9 mouse cellular contexts compared by ENCODE assay signal in the genomic region with DNA sequence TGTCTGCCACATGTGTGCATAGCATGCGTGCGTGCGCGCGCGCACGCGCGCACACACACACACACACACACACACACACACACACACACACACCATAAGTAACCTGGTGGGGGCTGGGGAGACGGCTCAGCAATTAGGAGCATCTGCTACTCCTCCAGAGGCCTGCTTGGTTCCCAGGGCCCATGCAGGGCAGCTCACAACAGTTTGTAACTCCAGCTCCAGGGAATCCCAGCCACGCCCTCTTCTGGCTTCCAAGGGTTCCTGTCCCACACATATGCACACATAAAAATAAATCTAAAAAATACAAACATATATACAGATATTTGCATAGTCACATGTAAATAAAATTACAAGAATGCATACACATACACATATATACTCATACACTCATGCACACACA. TPM values are rescaled to one million over a fixed set of nuclear protein-coding genes. Genes with fewer than 3 reads are reported as not detected.
DNase-seq lines count a peak whose midpoint lies in the region; ATAC-seq and TF ChIP-seq lines count a peak whose summit lies in the region.
"Had no signal": no experiment of that assay in that cellular context is flagged by ENCODE, and none has a peak within 500 bp of the region (broad histone marks: within the 10 kb centered on the region; RNA-seq: fewer than 3 reads in every experiment).

No protein-coding gene starts in this region.

- intact Hi-C loops in heart, postnatal 10 days (cut with DNase I), result no loop called here

- no peak for ATAC-seq in heart, embryonic 11.5 days (replicated peaks; ENCODE audit: insufficient number of reproducible peaks, low FRiP score, low TSS enrichment)
- ATAC-seq in heart, postnatal 0 days (ENCODE audit: insufficient read depth, low read depth), result no peak
- no peak for ATAC-seq in midbrain, embryonic 13.5 days
- no peak for ATAC-seq in megakaryocyte progenitor cell, adult 5-6 weeks (replicated peaks; ENCODE audit: poor library complexity)

- peaks cover 35% of the 10 kb centered on the region for H3K4me1 ChIP-seq in heart, embryonic 11.5 days (ENCODE audit: control insufficient read depth, insufficient read depth, low read length)
- H3K4me1 ChIP-seq in heart, postnatal 0 days (ENCODE audit: control insufficient read depth, insufficient read depth), result peaks cover 14% of the 10 kb centered on the region
- peaks cover 25% of the 10 kb centered on the region for H3K4me1 ChIP-seq in midbrain, embryonic 13.5 days (replicated peaks)

- WGBS in heart, embryonic 11.5 days (ENCODE audit: insufficient replicate concordance), result 84% methylated on average over 11 of the region's 11 CpGs
- WGBS in heart, postnatal 0 days, result 77% methylated on average over 11 of the region's 11 CpGs
- WGBS in midbrain, embryonic 13.5 days, result 88% methylated on average over 11 of the region's 11 CpGs

- H3K9me3 ChIP-seq in heart, embryonic 11.5 days (replicated peaks; ENCODE audit: control insufficient read depth, low read length), result no peaks in the 10 kb centered on the region
- H3K9me3 ChIP-seq in heart, postnatal 0 days (replicated peaks; ENCODE audit: control insufficient read depth, low read length), result no peaks in the 10 kb centered on the region
- no peaks in the 10 kb centered on the region for H3K9me3 ChIP-seq in midbrain, embryonic 13.5 days

- peak overlapping the region; percentile 83 for H3K4me2 ChIP-seq in heart, embryonic 11.5 days
- peak overlapping the region; percentile 77 for H3K4me2 ChIP-seq in heart, postnatal 0 days (ENCODE audit: low read depth, low read length)
- peak overlapping the region; percentile 83 for H3K4me2 ChIP-seq in midbrain, embryonic 13.5 days (replicated peaks)

- TF ChIP-seq CTCF in heart, postnatal 0 days (IDR thresholded peaks at IDR 0.05; ENCODE audit: low read depth), result no peak

- H3K9ac ChIP-seq in heart, embryonic 11.5 days (ENCODE audit: low read depth, low read length), result peak overlapping the region; percentile 91; the same call in 1 of the 2 replicates
- H3K9ac ChIP-seq in heart, postnatal 0 days (replicated peaks; ENCODE audit: low read depth, low read length), result peak overlapping the region; percentile 88; the same call in 1 of the 2 replicates
- H3K9ac ChIP-seq in midbrain, embryonic 13.5 days (replicated peaks), result no peak overlapping the region

- TF ChIP-seq EP300 in heart, postnatal 0 days (IDR thresholded peaks at IDR 0.05; ENCODE audit: low read depth), result no peak

- H3K27ac ChIP-seq in heart, embryonic 11.5 days (ENCODE audit: low read depth, low read length), result no peak overlapping the region
- H3K27ac ChIP-seq in heart, postnatal 0 days (ENCODE audit: low read depth), result peak overlapping the region; percentile 92; the same call in 1 of the 2 replicates
- no peak overlapping the region for H3K27ac ChIP-seq in midbrain, embryonic 13.5 days

- H3K4me3 ChIP-seq in heart, embryonic 11.5 days (ENCODE audit: low read depth, low read length), result peak overlapping the region; percentile 85
- H3K4me3 ChIP-seq in heart, postnatal 0 days (ENCODE audit: low read depth, low read length), result peak overlapping the region; percentile 83
- no peak overlapping the region for H3K4me3 ChIP-seq in midbrain, embryonic 13.5 days (replicated peaks)

- no peaks in the 10 kb centered on the region for H3K27me3 ChIP-seq in heart, embryonic 11.5 days (ENCODE audit: control insufficient read depth, insufficient read depth, low read length)
- H3K27me3 ChIP-seq in heart, postnatal 0 days (ENCODE audit: control insufficient read depth, insufficient read depth, low read length), result no peaks in the 10 kb centered on the region
- H3K27me3 ChIP-seq in midbrain, embryonic 13.5 days, result peaks cover 18% of the 10 kb centered on the region

- no peak for DNase-seq in heart, postnatal 10 days
- DNase-seq in B cell, adult 2 months, result peak; percentile 21 to 29
- DNase-seq in heart, postnatal 0 days (ENCODE audit: low spot score), result no peak
- DNase-seq in spleen, postnatal 36 days (ENCODE audit: low spot score in 2 of 2), result no peak
- DNase-seq in embryo, embryonic 10.5 days (ENCODE audit: low spot score), result no peak
- DNase-seq: right cerebral cortex, adult 18-20 months had no signal

- H3K36me3 ChIP-seq in heart, embryonic 11.5 days (ENCODE audit: control insufficient read depth, insufficient read depth, low read length), result peaks cover 9% of the 10 kb centered on the region; the same call in 1 of the 2 replicates
- H3K36me3 ChIP-seq in heart, postnatal 0 days (replicated peaks; ENCODE audit: control insufficient read depth, insufficient read depth, low read length), result no peaks in the 10 kb centered on the region
- H3K36me3 ChIP-seq in midbrain, embryonic 13.5 days, result no peaks in the 10 kb centered on the region

RNA-seq across cellular contexts. Expression of gene Ralb, which starts 1.9 kb away (rescaled TPM):
- polyA plus RNA-seq in heart, embryonic 11.5 days (2014; fragmentation: Nextera tagmentation; extraction: Ambion mirVana), result 146 and 166 TPM in 2 replicates
- total RNA-seq in heart, postnatal 10 days (2021), result 10 to 100 TPM; 48.8 to 56.6 TPM
- total RNA-seq in heart, postnatal 0 days (2014; rRNA removed; ENCODE audit: low replicate concordance), result 74.4 and 86.2 TPM in 2 replicates
- 86.0 and 91.0 TPM in 2 replicates for polyA plus RNA-seq in heart, postnatal 0 days (2015; fragmentation: Nextera tagmentation; extraction: Ambion mirVana)
- 56.3 and 58.7 TPM in 2 replicates for polyA plus RNA-seq in midbrain, embryonic 13.5 days (2015; fragmentation: Nextera tagmentation; extraction: Ambion mirVana)
- total RNA-seq in megakaryocyte progenitor cell, adult 5-6 weeks (2015), result 10.4 and 12.1 TPM in 2 replicates
- 23.6 and 24.3 TPM in 2 replicates for total RNA-seq in megakaryocyte progenitor cell, adult 5-6 weeks (2017)

RNA-seq across cellular contexts. Expression of gene Tmem185b, which starts 23.2 kb away (rescaled TPM):
- polyA plus RNA-seq in heart, embryonic 11.5 days (2014; fragmentation: Nextera tagmentation; extraction: Ambion mirVana), result 23.1 and 25.8 TPM in 2 replicates
- 10 to 100 TPM; 16.3 to 19.8 TPM for total RNA-seq in heart, postnatal 10 days (2021)
- total RNA-seq in heart, postnatal 0 days (2014; rRNA removed; ENCODE audit: low replicate concordance), result 28.5 and 30.5 TPM in 2 replicates
- polyA plus RNA-seq in heart, postnatal 0 days (2015; fragmentation: Nextera tagmentation; extraction: Ambion mirVana), result 18.7 and 20.7 TPM in 2 replicates
- polyA plus RNA-seq in midbrain, embryonic 13.5 days (2015; fragmentation: Nextera tagmentation; extraction: Ambion mirVana), result 18.6 and 23.0 TPM in 2 replicates
- total RNA-seq in megakaryocyte progenitor cell, adult 5-6 weeks (2015), result 16.6 and 19.5 TPM in 2 replicates
- total RNA-seq in megakaryocyte progenitor cell, adult 5-6 weeks (2017), result 10.2 and 11.2 TPM in 2 replicates

Comparison
In these comparisons a context has a peak if more than half of its experiments do, and no peak if none do; other contexts are left out.
1. DNase-seq: peak in B cell, adult 2 months (2 of 2); none in heart, postnatal 10 days (0 of 2), heart, postnatal 0 days (single experiment), spleen, postnatal 36 days (0 of 2) and embryo, embryonic 10.5 days (single experiment).
2. Peak in every context shown above with its lines, with median percentiles within 50 percentile points of each other: H3K4me2 ChIP-seq.